ENCODE assay signal across 8 mouse cellular contexts in genomic region chr7:135716968-135717557, GRCm38 (mm10). TPM values are rescaled to one million over a fixed set of nuclear protein-coding genes. Genes with fewer than 3 reads are reported as not detected.
A peak's percentile ranks its signal among the peaks of the same experiment; 100 is the strongest.
DNase-seq lines count a peak whose midpoint lies in the region; ATAC-seq and TF ChIP-seq lines count a peak whose summit lies in the region.

No protein-coding gene starts in this region.

- H3K4me1 ChIP-seq in embryonic facial prominence, embryonic 10.5 days, result peaks cover 32% of the 10 kb centered on the region
- peaks cover 20% of the 10 kb centered on the region for H3K4me1 ChIP-seq in intestine, embryonic 16.5 days (ENCODE audit: control insufficient read depth, insufficient read depth, low read length)
- H3K4me1 ChIP-seq in neural tube, embryonic 14.5 days (ENCODE audit: control insufficient read depth, insufficient read depth, low read length), result 0 out of 2 replicates have a peak, but pooled peaks cover 2% of the 10 kb centered on the region

- peak overlapping the region; percentile 54 for H3K4me2 ChIP-seq in intestine, embryonic 16.5 days (ENCODE audit: low read depth, low read length)
- peak overlapping the region; percentile 97 for H3K4me2 ChIP-seq in neural tube, embryonic 14.5 days (ENCODE audit: low read depth, low read length)

- H3K27ac ChIP-seq in layer of hippocampus, adult 2 months, result no peak overlapping the region
- peak overlapping the region; percentile 99 for H3K27ac ChIP-seq in embryonic facial prominence, embryonic 10.5 days (replicated peaks)
- H3K27ac ChIP-seq in intestine, embryonic 16.5 days (ENCODE audit: low read length), result no peak overlapping the region
- H3K27ac ChIP-seq in neural tube, embryonic 14.5 days (ENCODE audit: low read depth, low read length), result no peak overlapping the region

- H3K36me3 ChIP-seq in embryonic facial prominence, embryonic 10.5 days (replicated peaks), result peaks cover 17% of the 10 kb centered on the region
- H3K36me3 ChIP-seq in intestine, embryonic 16.5 days (ENCODE audit: control insufficient read depth, insufficient read depth, low read length), result no peaks in the 10 kb centered on the region
- H3K36me3 ChIP-seq in neural tube, embryonic 14.5 days (ENCODE audit: control insufficient read depth, insufficient read depth, low read length), result no peaks in the 10 kb centered on the region

- peak overlapping the region; percentile 63 for H3K9ac ChIP-seq in intestine, embryonic 16.5 days (ENCODE audit: low read depth, low read length)
- H3K9ac ChIP-seq in neural tube, embryonic 14.5 days (replicated peaks; ENCODE audit: low read depth, low read length), result peak overlapping the region; percentile 25; the same call in 1 of the 2 replicates

- no peaks in the 10 kb centered on the region for H3K27me3 ChIP-seq in embryonic facial prominence, embryonic 10.5 days (replicated peaks; ENCODE audit: low read depth, poor library complexity, severe bottlenecking)
- no peaks in the 10 kb centered on the region for H3K27me3 ChIP-seq in intestine, embryonic 16.5 days (replicated peaks; ENCODE audit: control insufficient read depth, insufficient read depth, low read length)
- H3K27me3 ChIP-seq in neural tube, embryonic 14.5 days (ENCODE audit: control insufficient read depth, insufficient read depth, low read length), result no peaks in the 10 kb centered on the region

- H3K9me3 ChIP-seq in embryonic facial prominence, embryonic 10.5 days, result no peaks in the 10 kb centered on the region
- H3K9me3 ChIP-seq in intestine, embryonic 16.5 days (ENCODE audit: control insufficient read depth, low read length), result no peaks in the 10 kb centered on the region
- no peaks in the 10 kb centered on the region for H3K9me3 ChIP-seq in neural tube, embryonic 14.5 days (ENCODE audit: control insufficient read depth, low read length)

- 72% methylated on average over 7 of the region's 7 CpGs for WGBS in embryonic facial prominence, embryonic 10.5 days
- WGBS in intestine, embryonic 16.5 days, result 45% methylated on average over 7 of the region's 7 CpGs
- WGBS in neural tube, embryonic 14.5 days, result 58% methylated on average over 7 of the region's 7 CpGs

- DNase-seq in layer of hippocampus, adult 2 months (ENCODE audit: low spot score in 2 of 2), result no peak
- DNase-seq in layer of hippocampus, adult 8-10 months (ENCODE audit: low spot score in 2 of 2), result no peak
- DNase-seq in embryonic facial prominence, embryonic 10.5 days (ENCODE audit: low spot score), result no peak
- no peak for DNase-seq in T-cell, adult 2 months (ENCODE audit: low spot score)
- no peak for DNase-seq in frontal cortex, adult 2 months (ENCODE audit: extremely low spot score in 1 of 2, low spot score in 1 of 2)

- no peak for TF ChIP-seq CTCF in layer of hippocampus, adult 2 months (conservative IDR thresholded peaks at IDR 0.05)

- H3K4me3 ChIP-seq in layer of hippocampus, adult 2 months, result peak overlapping the region; percentile 65
- H3K4me3 ChIP-seq in embryonic facial prominence, embryonic 10.5 days, result peak overlapping the region; percentile 97
- H3K4me3 ChIP-seq in intestine, embryonic 16.5 days (ENCODE audit: low read length), result peak overlapping the region; percentile 94
- peak overlapping the region; percentile 64 for H3K4me3 ChIP-seq in neural tube, embryonic 14.5 days (ENCODE audit: low read depth, low read length)

- ATAC-seq in intestine, embryonic 16.5 days, result no peak
- ATAC-seq in neural tube, embryonic 14.5 days (ENCODE audit: low read depth), result no peak
- no peak for ATAC-seq in megakaryocyte-erythroid progenitor cell, adult 5-6 weeks (replicated peaks; ENCODE audit: low FRiP score, low TSS enrichment, poor library complexity, severe bottlenecking)

RNA-seq across cellular contexts. Expression of gene Mki67, which starts 0.9 kb away (rescaled TPM):
- 1 to 10 TPM; 1.0 to 1.5 TPM for total RNA-seq in layer of hippocampus, adult 2 months (2021)
- total RNA-seq in layer of hippocampus, adult 8-10 months (2022), result under 1 TPM; 0.43 to 0.80 (median 0.66) TPM
- polyA plus RNA-seq in embryonic facial prominence, embryonic 10.5 days (2016; fragmentation: Nextera tagmentation; extraction: Ambion mirVana), result 45.7 and 46.9 TPM in 2 replicates
- polyA plus RNA-seq in intestine, embryonic 16.5 days (2015; fragmentation: Nextera tagmentation; extraction: Ambion mirVana), result 20.2 and 23.2 TPM in 2 replicates
- 3.7 and 5.3 TPM in 2 replicates for polyA plus RNA-seq in neural tube, embryonic 14.5 days (2014; fragmentation: Nextera tagmentation; extraction: Ambion mirVana)
- total RNA-seq in megakaryocyte-erythroid progenitor cell, adult 5-6 weeks (2014; fragmentation: Nextera tagmentation), result 322 and 382 TPM in 2 replicates
- total RNA-seq in megakaryocyte-erythroid progenitor cell, adult 5-6 weeks (2017), result 295 and 333 TPM in 2 replicates
- polyA plus RNA-seq in frontal cortex, adult 2 months (2012; rRNA removed), result 0.61 and 0.68 TPM in 2 replicates
